Mouse (Mus musculus) forebrain, embryonic 15.5 days (tissue): ENCODE results near the gene Prr30. TPM values are rescaled to one million over a fixed set of nuclear protein-coding genes. Genes with fewer than 3 reads are reported as not detected.
"Not testable (repeated sequence)": the region's sequence is repeated elsewhere in the genome, so short reads cannot be mapped to it uniquely, and the experiment has no call there.

Experiments used
- ATAC-seq: fragments of 200-750 bp; cut with Nextera tagmentation; replicated peaks from 2 replicates; pipeline ENCODE4 v1.8.0; 2017; ENCODE audit warnings: mild to moderate bottlenecking, moderate TSS enrichment, moderate library complexity
- H3K27ac ChIP-seq: fragments of 300-500 bp; sonication (generic); replicated peaks from 2 replicates; pipeline ENCODE4 v1.5.1; 2015; ENCODE audit warnings: mild to moderate bottlenecking, inconsistent platforms
- H3K27me3 ChIP-seq: fragments of 300-500 bp; sonication (generic); 2 replicates; pipeline ENCODE4 v1.6.1; 2015; ENCODE audit warnings: inconsistent platforms
- H3K36me3 ChIP-seq: fragments of 300-500 bp; sonication (generic); 2 replicates; pipeline ENCODE4 v1.6.1; 2015; ENCODE audit warnings: mild to moderate bottlenecking, inconsistent platforms
- H3K4me1 ChIP-seq: fragments of 300-500 bp; sonication (generic); 2 replicates; pipeline ENCODE4 v1.6.1; 2015; ENCODE audit warnings: inconsistent platforms
- H3K4me2 ChIP-seq: fragments of 300-500 bp; sonication (generic); replicated peaks from 2 replicates; pipeline ENCODE4 v1.6.1; 2015; ENCODE audit warnings: mild to moderate bottlenecking, inconsistent platforms
- H3K4me3 ChIP-seq: fragments of 300-500 bp; sonication (generic); 2 replicates; pipeline ENCODE4 v1.5.1; 2015; ENCODE audit warnings: mild to moderate bottlenecking, inconsistent platforms
- H3K9ac ChIP-seq: fragments of 300-500 bp; sonication (generic); replicated peaks from 2 replicates; pipeline ENCODE4 v1.6.1; 2015; ENCODE audit warnings: mild to moderate bottlenecking, inconsistent platforms
- H3K9me3 ChIP-seq: fragments of 300-500 bp; sonication (generic); 2 replicates; pipeline ENCODE4 v1.6.1; 2016; ENCODE audit warnings: inconsistent platforms
- WGBS: fragments of 180-500 bp; shearing (Covaris S2); methylation state at CpG from one replicate; pipeline ENCODE4 v1.1.7; 2015; ENCODE audit warnings: mixed read lengths; 5-methylcytosine and 5-hydroxymethylcytosine counted together
- polyA plus RNA-seq: library from polyadenylated mRNA; unstranded; fragments of >200 nt; fragmentation: Nextera tagmentation; extraction: Ambion mirVana; gene quantifications from 2 replicates; pipeline ENCODE4 v1.2.1, GENCODE M21; 2015

Gene Prr30
- not detected in 2 replicates for polyA plus RNA-seq

DNA sequence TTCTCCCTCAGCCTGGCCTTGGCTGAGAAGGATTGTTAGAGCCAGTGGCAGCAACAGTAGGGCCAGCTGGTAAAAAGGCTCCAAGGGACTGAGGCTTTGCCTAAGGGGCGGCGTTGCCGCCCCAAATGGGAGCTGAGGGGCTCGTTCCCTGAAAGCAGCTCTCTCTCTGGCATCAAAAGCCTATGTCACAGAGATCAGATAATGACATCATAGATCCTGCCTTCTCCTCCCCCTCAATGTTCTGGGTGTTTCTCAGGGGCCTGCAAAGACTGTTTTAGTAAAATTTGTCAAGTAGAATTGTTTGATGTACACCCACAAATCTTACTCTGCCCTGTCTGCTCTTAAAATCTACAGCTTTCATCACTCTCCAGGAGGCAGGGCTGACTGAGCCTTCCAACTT lies at the start of gene Prr30:
Gene Prr30 (minus strand): TSS at position 101 of the 400 bp plus-strand sequence.
- H3K27me3 ChIP-seq, result no peaks in the 10 kb centered on the region
- no peak within 1 kb of the TSS for H3K27ac ChIP-seq
- no peak within 1 kb of the TSS for H3K9ac ChIP-seq
- ATAC-seq, result no peak
- no peak within 1 kb of the TSS for H3K4me2 ChIP-seq
- no peaks in the 10 kb centered on the region for H3K36me3 ChIP-seq
- 62% methylated on average over 4 of the region's 4 CpGs for WGBS
- no peak within 1 kb of the TSS for H3K4me3 ChIP-seq
- H3K4me1 ChIP-seq, result no peaks in the 10 kb centered on the region
- H3K9me3 ChIP-seq, result no peaks in the 10 kb centered on the region

GRCm38 (mm10) chr14:101246793-101247192 lies 46.7 kb upstream of the Prr30 start:
- ATAC-seq, result no peak
- H3K27ac ChIP-seq, result no peak overlapping the region
- H3K4me1 ChIP-seq, result no peaks in the 10 kb centered on the region
- H3K4me3 ChIP-seq, result no peak overlapping the region
- no peaks in the 10 kb centered on the region for H3K9me3 ChIP-seq
- H3K4me2 ChIP-seq, result no peak overlapping the region
- no peaks in the 10 kb centered on the region for H3K36me3 ChIP-seq
- H3K9ac ChIP-seq, result no peak overlapping the region
- 81% methylated on average over 3 of the region's 3 CpGs for WGBS
- H3K27me3 ChIP-seq, result no peaks in the 10 kb centered on the region

- Histone ChIP-seq H3K27me3 (no peaks in the 10 kb centered on the region), H3K9ac (no peak overlapping the region), H3K36me3 (no peaks in the 10 kb centered on the region), H3K4me2 (no peak overlapping the region), H3K4me1 (no peaks in the 10 kb centered on the region), H3K27ac (no peak overlapping the region), H3K9me3 (no peaks in the 10 kb centered on the region), H3K4me3 (no peak overlapping the region)
- no peak for ATAC-seq
- WGBS, result 69% methylated on average over 7 of the region's 7 CpGs
Measured at GRCm38 (mm10) chr14:101245706-101246105, 45.6 kb upstream of the Prr30 start.

- H3K4me3 ChIP-seq, H3K9ac ChIP-seq, H3K4me1 ChIP-seq, H3K36me3 ChIP-seq, H3K9me3 ChIP-seq, H3K27me3 ChIP-seq, ATAC-seq, H3K27ac ChIP-seq, H3K4me2 ChIP-seq: not testable (repeated sequence)
- WGBS, result 38% methylated on average over 3 of the region's 3 CpGs
Measured at GRCm38 (mm10) chr14:101244441-101244840, 44.3 kb upstream of the Prr30 start.

DNA sequence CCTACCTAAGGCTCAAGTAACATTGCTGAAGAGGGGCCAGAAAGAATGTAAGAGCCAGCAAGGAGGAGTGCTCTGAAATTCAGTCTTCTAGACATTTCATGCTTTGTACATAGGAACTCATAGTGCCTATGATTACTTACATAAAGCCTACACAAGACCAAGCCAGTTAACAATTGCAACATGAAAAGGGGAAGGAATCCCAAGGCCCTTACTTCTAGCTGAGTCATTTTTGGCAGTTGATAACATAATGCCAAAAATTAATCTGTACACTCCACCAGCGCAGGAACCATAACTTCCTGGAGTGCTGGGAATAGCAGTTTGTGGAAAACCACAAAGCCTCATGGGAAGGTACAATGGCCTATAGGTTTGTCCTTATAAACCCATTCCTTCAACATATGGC lies 37.8 kb upstream of the Prr30 start:
- Histone ChIP-seq H3K9ac (no peak overlapping the region), H3K27me3 (no peaks in the 10 kb centered on the region), H3K36me3 (no peaks in the 10 kb centered on the region), H3K4me3 (no peak overlapping the region), H3K9me3 (no peaks in the 10 kb centered on the region), H3K4me2 (no peak overlapping the region), H3K4me1 (no peaks in the 10 kb centered on the region), H3K27ac (no peak overlapping the region)
- 96% methylated on average over 1 of the region's 1 CpGs for WGBS
- ATAC-seq, result no peak

DNA sequence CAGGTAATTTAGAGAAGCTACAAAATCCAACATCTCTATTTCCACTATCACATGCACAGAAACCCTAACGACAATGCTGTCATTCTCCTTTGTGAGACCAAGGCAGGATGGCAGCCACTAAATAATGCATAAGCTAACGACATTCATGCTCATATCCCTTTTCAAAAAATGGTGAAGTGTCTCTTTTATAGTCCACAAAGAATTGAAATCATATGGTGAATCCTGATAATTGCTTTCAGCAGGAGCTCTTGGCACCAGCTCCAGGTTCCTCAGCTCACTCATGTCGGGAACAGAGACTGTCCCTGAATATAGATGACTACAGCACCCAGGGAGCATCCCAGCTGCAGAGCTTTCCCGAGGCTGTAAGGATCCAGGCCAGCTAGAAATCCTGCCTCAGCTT lies 28.9 kb upstream of the Prr30 start:
- H3K9me3 ChIP-seq, result no peaks in the 10 kb centered on the region
- H3K4me2 ChIP-seq, result no peak overlapping the region
- H3K27me3 ChIP-seq, result no peaks in the 10 kb centered on the region
- H3K36me3 ChIP-seq, result no peaks in the 10 kb centered on the region
- H3K4me1 ChIP-seq, result 0 out of 2 replicates have a peak, but pooled peaks cover 4% of the 10 kb centered on the region
- H3K4me3 ChIP-seq, result no peak overlapping the region
- ATAC-seq, result peak; percentile 89
- no peak overlapping the region for H3K9ac ChIP-seq
- H3K27ac ChIP-seq, result 0 out of 2 replicates have a peak overlapping the region, but pooled peaks have one; percentile 37
- WGBS, result 13% methylated on average over 4 of the region's 4 CpGs

- 89% methylated on average over 8 of the region's 8 CpGs for WGBS
- Histone ChIP-seq H3K36me3 (no peaks in the 10 kb centered on the region), H3K4me3 (no peak overlapping the region), H3K4me2 (no peak overlapping the region), H3K9me3 (no peaks in the 10 kb centered on the region), H3K27ac (no peak overlapping the region), H3K9ac (no peak overlapping the region), H3K4me1 (no peaks in the 10 kb centered on the region), H3K27me3 (no peaks in the 10 kb centered on the region)
- ATAC-seq, result no peak
Measured at GRCm38 (mm10) chr14:101222319-101222718, 22.2 kb upstream of the Prr30 start.

- WGBS, result 88% methylated on average over 4 of the region's 4 CpGs
- no peaks in the 10 kb centered on the region for H3K9me3 ChIP-seq
- no peak overlapping the region for H3K27ac ChIP-seq
- no peaks in the 10 kb centered on the region for H3K27me3 ChIP-seq
- H3K4me1 ChIP-seq, result no peaks in the 10 kb centered on the region
- no peak for ATAC-seq
- H3K4me2 ChIP-seq, result no peak overlapping the region
- no peaks in the 10 kb centered on the region for H3K36me3 ChIP-seq
- no peak overlapping the region for H3K9ac ChIP-seq
- H3K4me3 ChIP-seq, result no peak overlapping the region
Measured at GRCm38 (mm10) chr14:101172258-101172657, 27.9 kb downstream of the Prr30 start.
